Mouse (Mus musculus) ovary, adult 2 months (tissue): ENCODE measurements around the gene Rph3a. TPM values are rescaled to one million over a fixed set of nuclear protein-coding genes. Genes with fewer than 3 reads are reported as not detected.

Experiments used
- polyA plus RNA-seq: library from polyadenylated mRNA; depleted of rRNA; stranded (reverse); fragments of >200 nt; gene quantifications from 2 replicates; pipeline ENCODE4 v1.2.3, GENCODE M21; 2012; rRNA removed

Gene Rph3a
- 0.36 and 0.46 TPM in 2 replicates for polyA plus RNA-seq

GRCm38 (mm10) chr5:121009811-121010569 is at the start of gene Rph3a:
Gene Rph3a, minus strand, starts transcription at chr5:121010092.

DNA sequence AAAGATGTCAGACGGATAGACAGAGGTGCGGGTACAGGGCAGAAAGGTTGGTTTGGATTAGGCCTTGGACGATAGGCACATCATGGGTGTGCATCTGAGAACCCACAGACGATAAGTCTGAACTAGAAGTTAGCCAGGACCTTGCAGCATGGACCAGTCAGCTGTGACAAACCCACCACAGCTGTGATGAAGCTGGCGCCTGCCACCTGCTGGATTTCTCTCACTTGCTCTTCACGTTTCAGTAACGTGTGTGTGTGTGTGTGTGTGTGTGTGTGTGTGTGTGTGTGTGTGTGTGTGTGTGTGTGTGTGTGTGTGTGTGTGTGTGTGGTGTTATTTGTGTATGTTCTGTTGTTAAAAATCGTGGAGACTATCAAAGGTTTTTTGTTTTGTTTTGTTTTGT is 95.7 kb downstream of the Rph3a start, which contains the start of gene Oas1d:
Gene Oas1d (plus strand): TSS at position 333 of the 400 bp plus-strand sequence.

GRCm38 (mm10) chr5:120906791-120907733 is 102.8 kb downstream of the Rph3a start, which contains the start of gene Oas1a:
Gene Oas1a, minus strand, starts transcription at chr5:120907521.

Other genes starting within 250 kb of the Rph3a start
- 2.3 and 3.1 TPM in 2 replicates for gene Oas3, start 232.4 kb downstream of the Rph3a start, polyA plus RNA-seq
- 10.8 and 12.8 TPM in 2 replicates for gene Oas1e, start 214.6 kb downstream of the Rph3a start, polyA plus RNA-seq
- 9.6 and 11.6 TPM in 2 replicates for gene Oas1c, start 197.6 kb downstream of the Rph3a start, polyA plus RNA-seq
- gene Oas1f, start 162.7 kb downstream of the Rph3a start, polyA plus RNA-seq: 0.44 and 0.53 TPM in 2 replicates
- 4.4 and 6.3 TPM in 2 replicates for gene Oas1h, start 148.7 kb downstream of the Rph3a start, polyA plus RNA-seq
- 3.2 and 3.4 TPM in 2 replicates for gene Oas1g, start 122.5 kb downstream of the Rph3a start, polyA plus RNA-seq
- 7.9 and 8.7 TPM in 2 replicates for gene Oas1a, start 102.6 kb downstream of the Rph3a start, polyA plus RNA-seq
- gene Oas1d, start 95.6 kb downstream of the Rph3a start, polyA plus RNA-seq: 11.4 and 14.7 TPM in 2 replicates
- gene Ptpn11, start 181.3 kb upstream of the Rph3a start, polyA plus RNA-seq: 34.3 and 39.1 TPM in 2 replicates
- 341 and 412 TPM in 2 replicates for gene Rpl6, start 194.4 kb upstream of the Rph3a start, polyA plus RNA-seq
- gene Hectd4, start 210.1 kb upstream of the Rph3a start, polyA plus RNA-seq: 19.1 and 24.3 TPM in 2 replicates